Mouse (Mus musculus): ENCODE results near the gene Trim47. TPM values are rescaled to one million over a fixed set of nuclear protein-coding genes. Genes with fewer than 3 reads are reported as not detected.

The Trim47 gene
- total RNA-seq, 2 experiments from 2014 or later: 1.3 to 1.9 TPM

GRCm38 (mm10) chr11:116091591-116091990, 35.4 kb downstream of the Trim47 start:
- no peak for ATAC-seq (replicated peaks; ENCODE audit: poor library complexity)

DNA sequence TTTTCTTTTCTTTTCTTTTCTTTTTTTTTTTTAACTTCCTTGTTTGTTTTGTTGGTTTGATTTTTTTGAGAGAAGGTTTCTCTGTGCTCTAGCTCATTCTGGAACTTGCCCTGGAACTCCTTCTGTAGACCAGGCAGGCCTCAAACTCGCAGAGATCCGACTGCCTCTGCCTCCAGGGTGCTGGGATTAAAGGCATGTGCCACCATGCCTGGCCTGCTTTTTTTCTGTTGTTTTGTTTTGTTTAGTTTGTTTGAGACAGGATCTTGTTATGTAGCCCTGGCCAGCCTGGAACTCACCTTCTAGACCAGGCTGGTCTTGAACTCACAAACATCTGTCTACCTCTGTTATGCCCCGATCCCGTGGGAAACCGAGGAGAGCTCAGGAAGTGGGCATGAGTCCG, 37.5 kb downstream of the Trim47 start:
- ATAC-seq (replicated peaks; ENCODE audit: poor library complexity): no peak

DNA sequence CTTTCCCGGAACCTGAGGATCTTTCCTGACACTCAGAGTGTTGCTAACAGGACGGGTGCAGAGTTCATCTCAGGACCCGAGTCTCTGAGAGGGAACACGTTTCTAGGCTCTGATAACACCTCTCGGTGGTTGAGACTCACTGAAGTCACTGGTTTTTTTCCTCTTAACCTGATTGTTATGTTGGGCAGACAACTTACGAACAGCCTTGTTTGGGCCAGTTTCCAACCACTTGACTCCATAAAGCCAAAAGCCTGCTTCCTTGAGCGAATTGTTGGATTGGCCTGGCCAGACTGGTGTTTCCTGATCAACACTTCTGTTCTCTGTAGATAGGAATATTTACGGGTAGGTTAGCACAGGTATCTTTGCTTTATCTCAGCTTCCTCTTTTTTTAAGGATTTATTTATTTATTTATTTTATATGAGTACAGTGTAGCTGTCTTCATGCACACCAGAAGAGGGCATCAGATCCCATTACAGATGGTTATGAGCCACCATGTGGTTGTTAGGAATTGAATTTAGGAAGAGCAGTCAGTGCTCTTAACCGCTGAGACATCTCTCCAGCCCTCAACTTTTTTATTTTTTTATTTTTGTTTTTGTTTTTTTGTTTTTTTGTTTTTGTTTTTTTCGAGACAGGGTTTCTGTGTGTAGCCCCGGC, 38.1 kb downstream of the Trim47 start:
- ATAC-seq (replicated peaks; ENCODE audit: poor library complexity): peak; percentile 9; the same call in 1 of the 2 replicates

DNA sequence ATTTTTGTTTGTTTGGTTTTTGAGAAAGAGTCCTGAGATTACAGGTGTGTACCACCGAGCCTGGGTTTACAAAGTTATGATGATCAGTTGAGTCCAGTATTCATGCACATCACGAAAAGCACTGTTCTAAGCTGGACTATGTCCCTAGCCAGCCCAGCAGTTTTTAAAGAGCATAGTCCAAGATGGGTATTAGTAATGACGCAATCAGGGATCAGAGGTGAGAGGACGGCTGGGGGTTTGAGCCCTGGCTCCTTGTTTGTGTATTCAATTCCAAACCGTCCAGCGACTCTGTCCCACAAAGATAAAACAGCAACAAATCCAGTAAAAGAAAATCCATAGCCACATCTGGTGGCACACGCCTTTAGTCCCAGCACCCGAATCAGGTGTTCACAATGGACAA, 38.8 kb downstream of the Trim47 start:
- ATAC-seq (replicated peaks; ENCODE audit: poor library complexity): no peak

DNA sequence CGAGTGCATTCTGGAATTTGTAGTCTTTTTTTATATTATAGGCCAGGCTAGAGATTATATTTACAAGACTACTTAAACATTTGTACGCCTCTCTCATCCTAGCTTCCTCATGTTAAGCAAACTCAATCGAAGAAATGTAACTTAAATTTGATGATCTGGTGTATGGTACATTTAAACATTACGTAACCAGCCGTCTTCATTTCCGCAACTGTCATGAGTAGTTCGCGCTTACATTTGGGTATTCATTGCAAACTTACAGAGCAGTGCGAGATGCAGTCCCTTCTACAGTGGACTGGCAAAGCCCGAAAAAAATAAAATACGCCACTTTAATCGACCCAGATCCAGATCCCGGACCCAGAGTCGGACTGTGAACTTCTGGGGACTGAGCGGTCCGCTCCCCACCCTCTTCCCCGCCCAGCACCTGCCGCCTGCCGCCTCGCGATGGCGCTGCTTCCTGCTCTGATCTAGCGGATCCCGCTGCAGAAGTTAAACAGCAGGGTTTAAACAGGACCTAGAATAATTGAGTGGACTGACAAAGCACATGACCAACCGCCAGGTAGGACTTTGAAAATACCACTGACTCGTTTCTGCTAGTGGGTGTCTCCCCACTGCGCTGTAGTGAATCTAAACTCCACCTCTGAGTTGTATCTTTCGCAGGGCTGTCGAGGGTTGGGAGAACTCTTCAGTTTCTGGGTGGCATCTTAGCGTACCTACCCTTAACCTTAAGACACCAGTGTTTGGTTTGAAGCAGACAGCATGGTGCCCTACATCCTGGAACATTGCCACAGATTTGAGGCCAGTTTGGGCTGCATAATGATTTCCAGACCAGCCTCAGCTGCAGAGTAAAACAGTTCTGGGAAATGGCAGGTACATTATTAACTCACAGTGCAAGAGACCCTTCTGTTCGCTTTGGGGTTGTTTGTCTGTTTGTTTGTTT, 39.5 kb downstream of the Trim47 start:
- ATAC-seq (replicated peaks; ENCODE audit: poor library complexity): peak; percentile 58

DNA sequence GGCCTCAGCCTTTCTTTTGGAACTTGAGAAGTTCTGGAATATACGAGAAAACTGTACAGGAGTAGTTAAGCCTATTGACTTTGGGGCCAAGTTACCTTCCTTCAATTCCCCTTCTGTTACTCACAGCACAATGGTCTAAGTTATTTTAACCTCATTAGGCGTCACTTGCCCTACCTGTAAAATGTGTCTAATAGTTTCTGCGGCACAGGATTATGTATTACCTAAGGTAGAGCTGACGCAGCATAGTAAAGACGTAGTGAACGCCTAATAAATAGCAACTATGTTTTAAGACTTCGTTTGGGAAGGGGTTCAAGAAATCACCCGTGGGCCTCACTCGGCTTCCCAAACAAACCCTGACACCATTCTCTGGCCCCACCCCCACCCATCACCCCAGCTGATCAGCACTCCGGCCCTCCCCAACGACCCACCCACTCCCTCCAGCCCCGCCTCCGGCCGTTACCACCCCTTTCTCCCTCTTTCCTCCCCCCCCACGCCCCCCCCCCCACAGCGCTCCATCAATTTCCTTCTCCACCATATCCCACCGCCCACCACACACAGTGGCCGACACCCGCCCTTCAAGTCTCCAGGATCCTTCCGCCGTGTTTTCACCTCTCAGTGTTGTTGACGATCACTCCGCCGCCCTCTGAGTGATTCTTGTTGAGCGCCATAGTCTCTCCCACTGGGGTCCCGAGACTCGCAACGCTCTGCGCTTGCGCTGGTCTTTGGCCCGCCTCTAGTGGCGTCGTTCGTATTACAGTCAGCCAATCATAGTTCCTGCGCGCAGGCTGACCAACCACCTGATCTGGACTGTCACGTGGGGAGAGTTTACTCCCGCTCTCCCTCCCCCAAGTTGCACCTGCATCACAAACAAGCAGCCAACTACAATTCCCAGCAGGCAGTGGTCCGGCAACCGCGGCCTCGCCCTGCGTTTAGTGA, 40.5 kb downstream of the Trim47 start, which contains the start of gene Wbp2:
TSS of gene Wbp2 (minus strand) at position 738 of the 936 bp plus-strand sequence.
- ATAC-seq (replicated peaks; ENCODE audit: poor library complexity): peak; percentile 87

GRCm38 (mm10) chr11:116084166-116084565, 42.8 kb downstream of the Trim47 start:
- ATAC-seq (replicated peaks; ENCODE audit: poor library complexity): peak; percentile 8; the same call in 1 of the 2 replicates

DNA sequence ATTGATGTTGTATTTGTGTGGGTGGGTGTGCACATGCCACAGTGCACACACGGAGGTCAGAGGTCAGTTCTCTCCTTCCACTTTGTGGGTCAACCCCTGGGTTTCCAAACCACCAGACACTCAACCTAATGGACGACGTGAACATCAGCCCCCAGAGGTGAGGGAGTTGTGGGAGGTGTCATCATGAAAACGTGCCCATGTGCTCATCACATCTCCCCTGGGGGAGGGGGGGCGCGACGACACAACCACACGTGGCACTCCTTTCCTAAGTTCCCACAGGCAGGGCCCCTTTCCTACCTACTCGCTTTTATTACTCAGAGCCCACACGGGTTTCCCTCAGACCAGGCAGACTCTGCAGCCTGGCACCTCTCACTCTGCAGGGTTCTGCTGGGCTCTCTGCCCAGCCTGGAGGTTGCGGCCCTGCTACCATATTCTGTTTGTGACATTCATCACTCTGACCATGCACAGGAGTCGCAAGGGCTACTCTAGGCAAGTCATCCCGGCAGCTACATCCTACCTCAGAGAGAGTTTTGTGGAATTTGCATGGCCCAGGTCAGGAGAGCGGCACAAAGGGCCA, 43.8 kb downstream of the Trim47 start:
- ATAC-seq (replicated peaks; ENCODE audit: poor library complexity): no peak

DNA sequence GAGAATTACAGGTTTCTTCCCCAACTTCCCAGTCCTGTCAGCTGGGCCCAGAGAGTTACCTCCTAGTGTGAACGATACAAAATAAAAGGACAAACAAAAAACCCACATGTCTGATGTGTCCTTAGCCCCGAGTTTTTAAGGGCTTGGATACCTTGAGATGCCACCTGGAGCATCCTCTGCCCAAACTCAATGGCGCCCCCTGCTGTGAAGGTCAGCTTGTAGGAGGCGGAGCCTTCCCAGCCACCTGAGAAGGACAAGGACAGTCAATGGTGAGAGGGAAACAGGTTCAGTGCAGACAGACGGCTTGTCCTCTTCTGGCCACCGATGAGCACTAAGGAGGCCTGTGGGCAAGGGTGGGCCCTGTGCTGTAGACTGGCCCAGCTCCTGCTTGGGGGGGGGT, 45.9 kb downstream of the Trim47 start:
- ATAC-seq (replicated peaks; ENCODE audit: poor library complexity): no peak

DNA sequence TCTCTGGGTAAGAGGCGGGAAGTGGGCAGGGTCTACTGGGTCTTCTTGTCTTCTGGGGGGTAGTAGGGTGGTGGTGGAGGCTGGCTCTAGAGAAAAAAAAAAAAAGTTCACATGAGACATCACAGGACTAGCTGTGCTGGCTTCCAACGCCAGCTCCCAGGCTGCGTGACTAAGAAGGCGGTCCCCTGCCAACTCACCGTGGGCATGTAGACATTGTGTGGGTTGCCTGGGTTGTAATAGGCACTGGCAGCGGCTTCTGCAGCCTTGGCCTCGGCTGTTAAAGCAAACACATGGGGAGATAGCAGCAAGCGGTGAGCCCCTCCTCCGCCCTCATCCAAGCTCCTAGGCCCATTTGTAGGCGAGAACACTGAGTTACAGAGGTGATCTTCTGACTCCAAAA, 47.5 kb downstream of the Trim47 start:
- ATAC-seq (replicated peaks; ENCODE audit: poor library complexity): no peak

DNA sequence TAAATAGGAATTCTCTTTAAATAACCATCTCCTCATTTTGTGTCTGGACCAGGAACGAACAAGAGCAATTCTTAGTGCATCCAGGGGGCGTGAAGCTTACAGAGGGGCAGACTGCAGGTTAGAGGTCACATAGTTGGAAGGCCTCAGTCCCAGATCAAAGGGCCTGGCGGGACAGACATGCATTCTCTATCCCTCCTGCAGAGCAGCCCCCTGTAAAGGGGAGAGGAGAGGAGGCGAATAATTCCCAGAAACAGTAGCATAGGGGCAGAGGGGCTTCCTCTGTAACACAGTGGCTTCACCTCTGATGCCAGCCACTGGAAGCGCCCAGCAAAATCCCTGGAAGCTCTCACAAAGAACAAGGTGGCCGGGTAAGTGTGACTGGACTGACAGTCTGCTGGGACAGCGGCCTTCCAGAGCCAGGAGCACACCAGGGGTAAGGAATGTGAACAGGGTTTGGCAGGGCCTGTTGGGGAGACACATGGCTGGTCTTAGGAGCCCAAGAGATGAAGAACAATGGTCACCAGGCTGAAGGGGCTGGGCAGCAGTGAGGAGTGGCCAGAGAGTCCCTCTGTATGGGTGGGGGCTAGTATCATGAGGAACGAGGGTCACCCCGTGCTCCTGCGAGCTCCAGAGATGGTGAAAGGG, 48.2 kb downstream of the Trim47 start:
- no peak for ATAC-seq (replicated peaks; ENCODE audit: poor library complexity)

DNA sequence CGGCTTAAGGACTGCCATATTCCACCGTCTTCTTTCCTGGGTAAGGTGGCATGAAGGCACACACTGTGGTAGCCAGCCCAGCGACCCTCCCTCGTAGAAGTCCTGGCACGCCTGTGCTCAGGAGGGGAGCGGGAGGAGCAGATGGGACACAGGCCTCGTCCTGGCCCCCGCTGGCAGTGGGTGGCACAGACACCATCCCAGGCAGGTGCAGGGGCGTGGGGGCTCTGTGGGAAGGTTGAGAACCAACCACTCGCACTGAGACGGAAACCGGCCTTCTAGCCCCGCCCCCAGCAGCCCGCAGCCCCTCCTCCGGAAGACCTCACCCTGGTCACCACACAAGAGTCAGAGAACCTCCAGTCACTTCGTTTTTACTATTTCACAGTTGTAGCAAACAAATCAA, 48.8 kb downstream of the Trim47 start:
- peak; percentile 47 for ATAC-seq (replicated peaks; ENCODE audit: poor library complexity)

DNA sequence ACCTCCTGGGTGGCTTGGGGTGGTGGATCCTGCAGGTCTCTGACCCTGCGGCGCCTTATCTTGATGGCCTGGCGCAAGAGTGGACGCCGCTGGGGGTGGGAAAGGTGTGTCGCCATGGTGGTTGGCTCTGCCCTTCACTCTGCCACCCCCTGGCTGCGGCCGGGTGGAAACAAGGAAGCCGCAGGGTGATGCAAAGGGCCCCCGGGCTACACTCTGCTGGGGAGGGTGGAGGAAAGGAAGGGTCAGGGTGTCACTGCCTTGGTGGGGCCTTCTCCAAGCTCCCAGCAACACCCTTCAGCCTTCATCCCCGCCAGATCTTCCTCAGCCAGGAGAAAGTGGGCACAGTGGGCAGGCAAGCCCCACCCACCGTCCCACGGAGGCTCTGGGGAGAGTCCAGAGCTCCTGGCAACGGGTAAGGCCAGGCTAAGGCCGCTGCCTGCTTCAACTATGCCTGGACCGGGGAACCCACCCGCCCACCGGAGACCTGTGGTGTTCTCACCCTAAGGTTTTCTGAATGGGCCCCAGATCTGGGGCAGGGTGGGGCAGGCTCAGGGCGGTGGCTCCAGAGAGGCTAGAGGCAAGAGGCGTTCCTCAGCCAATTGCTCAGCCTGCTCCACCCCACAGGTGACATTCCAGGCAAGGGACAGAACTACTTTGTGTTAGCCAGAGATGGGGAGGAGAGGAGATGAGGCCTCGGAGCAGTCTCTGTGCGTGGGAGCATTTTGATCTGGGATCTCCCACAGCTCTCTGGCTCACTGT, 49.4 kb downstream of the Trim47 start, which contains the start of gene Unc13d:
TSS of gene Unc13d (minus strand) at position 516 of the 759 bp plus-strand sequence.
- ATAC-seq (replicated peaks; ENCODE audit: poor library complexity): peak; percentile 62

DNA sequence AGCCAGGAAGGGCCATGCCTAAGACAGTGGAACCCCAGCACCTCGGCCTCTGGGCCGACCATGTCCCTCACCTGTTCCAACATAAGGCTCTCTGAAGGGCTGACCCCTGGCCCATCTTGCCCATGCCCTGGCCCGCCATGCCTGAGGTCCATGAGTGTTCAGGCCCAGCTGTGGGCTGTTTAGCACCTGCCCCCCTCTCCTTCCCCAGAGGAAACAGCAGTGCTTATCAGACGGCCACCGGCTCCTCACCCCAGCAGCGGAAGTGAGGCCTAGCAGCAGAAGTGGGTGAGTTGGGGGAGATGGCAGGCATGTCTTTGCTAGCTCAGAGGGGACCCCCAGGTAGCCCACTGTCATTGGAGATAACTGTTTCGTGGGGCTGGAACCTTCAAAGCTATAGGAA, 50.2 kb downstream of the Trim47 start:
- ATAC-seq (replicated peaks; ENCODE audit: poor library complexity): peak; percentile 45

GRCm38 (mm10) chr11:116076266-116076540, 50.8 kb downstream of the Trim47 start:
- ATAC-seq (replicated peaks; ENCODE audit: poor library complexity): no peak

DNA sequence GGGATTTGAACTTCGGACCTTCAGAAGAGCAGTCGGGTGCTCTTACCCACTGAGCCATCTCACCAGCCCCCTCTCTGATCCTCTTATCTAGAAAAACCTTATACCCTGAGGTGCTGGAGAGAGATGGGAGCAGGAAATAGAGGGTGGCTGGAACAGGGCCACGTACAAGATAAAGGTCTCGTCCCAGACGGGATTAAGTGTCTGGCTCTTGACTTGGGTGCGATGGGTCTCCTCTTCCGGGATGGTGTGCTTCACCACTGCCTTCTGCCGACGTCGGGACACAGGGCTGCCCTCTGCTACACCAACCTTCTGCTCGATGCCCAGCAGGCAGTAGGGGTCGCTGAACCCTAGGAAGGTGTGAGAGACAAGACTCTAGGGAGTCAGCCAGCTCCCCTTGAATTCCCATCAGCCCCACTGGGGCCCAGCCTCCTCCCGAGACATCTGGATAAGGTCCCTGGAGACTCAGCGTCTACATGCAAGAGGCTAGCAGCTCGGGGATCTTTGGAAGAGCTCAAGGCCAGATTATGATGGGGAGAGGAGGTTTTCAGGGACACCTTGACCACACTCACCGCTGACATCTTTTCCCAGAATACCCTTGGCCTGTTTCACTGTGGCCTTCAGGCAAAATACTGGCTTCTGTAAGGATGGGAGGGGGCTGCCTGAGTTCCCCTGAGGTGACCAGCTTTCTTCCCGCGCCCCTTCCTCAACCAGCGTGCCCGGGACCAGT, 51.3 kb downstream of the Trim47 start:
- peak; percentile 37 for ATAC-seq (replicated peaks; ENCODE audit: poor library complexity)

DNA sequence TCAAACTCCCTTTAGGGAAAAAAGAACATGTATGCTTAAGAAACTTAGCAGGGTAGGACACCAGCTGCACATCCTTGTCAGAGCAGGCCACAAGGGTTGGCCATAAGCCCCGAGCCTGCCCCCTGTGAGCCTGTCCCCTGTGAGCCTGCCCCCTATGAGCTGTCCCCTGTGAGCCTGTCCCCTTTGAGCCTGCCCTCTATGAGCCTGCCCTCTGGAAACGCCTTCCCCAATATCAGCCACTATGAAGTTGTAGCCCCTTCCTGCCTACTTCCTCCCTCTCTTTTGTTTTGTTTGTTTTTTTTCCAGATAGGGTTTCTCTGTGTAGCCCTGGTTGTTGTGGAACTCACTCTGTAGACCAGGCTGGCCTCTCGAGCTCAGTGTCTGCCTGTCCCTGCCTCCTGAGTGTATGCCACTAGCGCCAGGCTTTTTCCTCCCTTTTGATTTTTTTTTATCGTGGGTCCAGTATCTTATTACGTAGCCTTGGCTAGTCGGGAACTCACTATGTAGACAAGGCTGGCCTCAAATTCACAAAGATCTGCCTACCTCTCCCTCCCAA, 52.5 kb downstream of the Trim47 start:
- no peak for ATAC-seq (replicated peaks; ENCODE audit: poor library complexity)

- ATAC-seq (replicated peaks; ENCODE audit: poor library complexity): no peak
These were observed 54.4 kb downstream of the Trim47 start for GRCm38 (mm10) chr11:116072608-116073007.

All from megakaryocyte progenitor cell, adult 5-6 weeks (primary cell).